Mouse (Mus musculus) layer of hippocampus, adult 9-10 months (tissue): ENCODE measurements around the gene Rasgef1a.

Source experiments
- DNase-seq: peaks from one replicate; pipeline ENCODE4 v3.0.0; 2022; ENCODE audit warnings: low spot score

The Rasgef1a gene

DNA sequence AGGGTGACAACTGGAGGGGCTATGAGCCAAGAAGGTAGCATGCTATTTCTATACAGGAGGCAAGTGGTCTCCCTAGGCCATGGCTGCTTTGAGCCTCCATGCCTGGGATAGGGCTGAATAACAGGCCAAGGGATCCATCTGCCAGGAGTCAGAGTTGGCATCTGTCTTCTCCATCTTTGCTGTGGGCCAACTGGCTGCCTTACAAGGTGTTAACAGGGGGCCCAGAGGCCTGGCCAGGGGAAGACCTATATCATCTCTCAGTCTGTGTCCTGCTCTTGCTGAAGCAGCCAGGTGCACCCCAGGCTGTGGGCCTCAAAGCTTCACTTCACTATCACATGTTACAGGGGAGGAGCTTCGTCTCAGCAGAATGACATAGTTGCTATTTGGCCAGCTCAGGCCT, 60.9 kb downstream of the Rasgef1a start:
- no peak for DNase-seq

DNA sequence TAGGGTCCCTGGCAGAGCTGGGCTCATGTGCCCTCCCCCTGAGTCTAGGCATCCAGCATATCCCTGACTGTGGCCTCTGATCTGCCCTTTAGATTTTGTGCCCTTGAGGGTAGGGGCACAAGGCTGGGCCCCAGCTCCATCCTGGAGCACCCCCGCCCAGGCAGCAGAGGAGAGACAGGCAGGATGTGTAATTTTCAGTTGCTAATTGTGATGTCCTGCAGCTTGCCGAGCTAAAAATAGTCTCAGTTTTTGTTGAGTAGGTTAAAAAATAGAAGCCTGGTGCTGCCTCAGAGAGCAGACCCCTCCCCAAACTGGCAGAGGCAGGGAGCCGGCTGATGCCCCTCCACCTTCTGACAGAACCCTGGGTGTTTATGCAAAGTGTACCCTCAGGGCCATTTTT, 62.9 kb downstream of the Rasgef1a start:
- no peak for DNase-seq

DNA sequence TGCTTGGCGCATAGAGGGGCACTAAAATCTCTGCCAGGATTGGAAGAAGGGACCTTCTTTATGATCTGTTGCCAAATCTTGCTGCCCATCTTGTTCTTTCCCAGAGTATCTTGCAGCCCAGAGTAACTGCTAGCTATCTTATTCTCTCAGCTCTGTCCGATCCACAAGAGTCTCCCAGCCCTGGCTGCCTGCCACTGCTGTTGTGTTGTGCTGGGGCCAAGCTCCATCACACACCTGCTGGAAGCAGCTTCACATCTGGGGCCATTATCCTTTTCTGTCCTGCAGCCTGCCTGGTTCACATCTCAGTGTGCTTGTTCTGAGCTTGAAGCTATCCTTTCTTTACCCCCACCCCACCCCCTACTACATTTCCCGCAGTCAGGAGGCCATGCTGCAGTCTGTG, 65.0 kb downstream of the Rasgef1a start:
- DNase-seq: no peak

DNA sequence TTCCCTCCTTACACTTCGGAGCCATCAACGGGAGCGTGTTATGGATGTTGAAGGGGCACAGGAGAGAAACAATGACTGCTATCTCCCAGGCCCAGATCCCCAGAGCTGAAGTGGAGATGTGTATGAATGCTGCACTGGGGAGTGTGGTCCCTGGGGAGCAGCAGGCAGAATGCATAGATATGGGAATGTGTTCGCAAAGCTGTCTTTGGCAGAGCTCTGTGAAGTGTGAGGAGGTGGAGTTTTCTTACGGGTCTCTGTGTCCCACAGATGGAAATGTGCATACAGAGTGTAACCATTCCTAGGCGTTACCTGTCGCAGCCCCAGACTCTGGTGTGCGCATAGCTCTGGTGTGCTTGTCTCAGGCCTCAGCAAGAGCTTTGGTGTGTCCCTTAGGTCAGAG, 65.5 kb downstream of the Rasgef1a start:
- DNase-seq: no peak

DNA sequence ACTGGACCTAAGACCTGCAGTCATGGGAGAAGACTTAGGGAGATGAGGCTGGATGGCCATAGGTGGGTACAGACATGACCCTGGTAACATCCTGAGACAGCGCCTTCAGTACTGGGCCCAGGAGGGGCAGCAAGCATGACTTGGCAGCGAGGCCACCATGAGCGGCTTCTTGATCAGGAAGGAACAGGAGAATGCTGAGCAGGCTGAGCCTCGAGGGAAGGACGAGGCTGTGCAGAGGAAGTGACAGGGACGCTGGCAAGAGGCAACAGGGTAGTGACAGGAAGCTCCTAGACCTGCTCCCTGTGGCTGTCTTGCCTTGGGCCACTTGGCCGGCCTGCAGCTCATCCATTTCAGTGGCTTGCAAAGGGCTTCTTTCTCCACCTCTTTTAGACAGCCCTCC, 66.2 kb downstream of the Rasgef1a start:
- no peak for DNase-seq

DNA sequence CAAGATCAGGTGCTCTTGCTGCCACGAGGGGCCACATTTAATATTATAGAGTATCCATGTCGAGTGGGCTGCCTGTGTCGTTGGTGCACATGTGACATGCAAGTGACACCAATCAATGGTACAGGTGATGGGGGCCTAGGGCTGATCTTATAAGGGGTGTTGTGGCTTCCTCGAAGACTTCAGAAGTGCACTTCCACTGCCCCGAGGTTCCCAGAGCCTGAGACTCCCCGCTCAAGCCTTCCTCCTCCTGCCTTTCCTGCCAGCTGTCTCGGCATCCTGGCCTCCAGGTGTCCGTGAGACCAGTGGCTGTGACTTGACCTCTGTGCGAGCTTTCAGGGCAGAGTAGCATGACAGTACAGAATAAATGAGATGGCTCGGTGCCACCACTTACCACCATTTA, 67.5 kb downstream of the Rasgef1a start:
- DNase-seq: no peak

DNA sequence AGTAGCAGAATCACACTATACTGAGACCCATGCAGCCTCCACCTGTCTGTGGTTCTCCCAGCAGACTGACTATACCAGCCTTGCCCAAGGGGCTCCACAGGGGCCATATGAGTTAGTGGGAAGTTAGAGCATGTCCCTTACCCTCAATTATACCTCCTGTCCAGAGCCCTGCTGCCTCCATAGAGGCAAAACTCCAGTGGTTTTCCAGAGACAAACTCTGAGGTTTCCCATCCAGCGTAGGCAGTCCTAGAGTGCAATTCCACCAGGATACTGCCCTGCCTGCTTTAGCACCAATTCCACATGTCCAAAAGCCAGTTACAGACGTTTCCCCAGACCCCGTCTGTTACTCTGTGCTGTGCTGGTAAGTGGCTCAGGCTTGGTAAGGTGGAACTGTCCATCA, 68.1 kb downstream of the Rasgef1a start:
- no peak for DNase-seq

DNA sequence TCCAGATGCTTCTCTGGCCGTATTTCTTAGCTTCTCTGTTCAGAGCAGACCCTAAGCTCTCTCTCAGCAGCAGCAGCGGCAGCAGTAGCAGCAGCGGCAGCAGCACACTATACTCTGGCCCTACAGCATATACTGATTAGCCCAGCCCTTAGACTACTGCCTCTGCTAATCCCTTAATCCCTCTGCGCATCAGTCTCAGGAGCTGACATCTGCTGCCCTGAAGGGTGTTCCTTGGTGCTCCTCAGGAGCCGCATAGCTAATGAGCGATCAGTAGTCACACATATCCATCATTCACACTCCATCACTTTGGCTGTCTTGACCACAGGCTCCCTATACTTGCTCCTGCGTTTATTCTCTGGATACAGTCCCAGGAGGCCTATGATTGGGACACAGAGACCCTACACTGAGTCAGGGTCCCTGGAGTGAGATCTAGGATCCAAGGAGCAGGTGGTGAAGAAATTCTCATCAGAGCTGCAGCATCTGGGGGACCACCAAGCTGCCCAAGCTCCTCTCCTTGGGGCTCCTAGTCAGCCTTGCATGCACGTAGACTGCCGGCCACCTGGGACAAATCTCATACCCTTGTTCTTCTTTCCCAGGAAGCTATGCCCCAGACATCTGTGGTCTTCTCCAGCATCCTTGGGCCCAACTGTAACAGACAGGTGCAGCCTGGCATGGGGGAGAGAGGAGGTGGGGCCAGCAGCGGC, 68.7 kb downstream of the Rasgef1a start:
- no peak for DNase-seq

DNA sequence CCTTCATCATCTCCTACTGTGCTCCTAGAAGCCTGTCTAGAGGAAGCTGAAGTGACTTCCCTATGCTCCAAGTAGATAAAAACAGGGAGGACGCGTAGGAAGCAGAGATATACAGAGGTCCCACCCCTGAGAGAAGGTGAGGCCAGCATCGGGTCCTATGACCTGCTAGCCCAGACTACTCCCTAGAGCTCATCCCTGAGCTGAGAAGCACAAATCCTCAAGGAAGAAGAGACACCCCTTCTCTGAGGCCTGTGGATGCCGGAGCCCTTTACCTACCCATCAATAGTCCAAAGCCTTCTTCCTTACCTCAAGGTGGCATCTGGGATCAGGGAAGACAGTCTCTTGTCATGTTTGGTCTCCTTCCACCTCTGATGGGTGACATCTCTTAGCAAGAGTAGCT, 69.5 kb downstream of the Rasgef1a start:
- no peak for DNase-seq

DNA sequence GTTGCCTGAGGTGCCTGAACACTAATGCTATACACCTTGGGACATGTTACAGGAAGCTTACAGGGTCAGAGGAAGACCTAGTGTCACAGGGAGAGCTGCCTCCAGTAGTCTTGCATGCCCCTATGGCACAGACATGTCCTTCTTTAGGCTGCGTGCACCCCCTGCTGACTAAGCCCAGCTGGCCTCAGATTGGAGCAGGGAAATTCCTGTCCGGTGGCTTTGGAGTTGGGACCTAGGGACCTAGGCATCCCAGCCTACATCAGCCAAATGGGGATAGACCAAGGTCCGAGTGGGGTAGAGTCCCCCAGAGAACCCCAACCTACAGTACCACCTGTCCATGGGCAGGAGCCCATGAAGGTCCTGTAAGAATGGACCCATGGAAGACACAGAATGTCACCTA, 71.1 kb downstream of the Rasgef1a start:
- no peak for DNase-seq

DNA sequence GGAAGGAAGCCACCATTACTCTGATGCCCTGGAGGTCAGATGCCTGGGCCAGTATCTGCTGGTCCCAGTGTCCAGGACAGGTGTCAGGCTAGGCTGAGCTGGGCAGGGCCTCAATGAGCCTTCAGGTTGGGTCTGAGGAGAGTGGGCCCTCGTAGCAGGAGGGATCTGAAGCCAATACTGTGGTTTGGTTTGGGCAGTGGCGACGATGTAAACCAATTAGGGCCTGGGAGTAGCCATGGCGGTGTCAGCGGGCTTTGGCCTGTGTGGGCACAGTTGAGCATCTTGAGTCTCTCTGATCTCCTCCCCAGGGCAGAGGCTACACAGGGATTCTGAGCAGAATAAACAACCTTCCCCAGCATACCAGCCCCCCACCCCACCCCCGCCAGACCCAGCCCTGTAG, 72.4 kb downstream of the Rasgef1a start:
- DNase-seq: no peak

DNA sequence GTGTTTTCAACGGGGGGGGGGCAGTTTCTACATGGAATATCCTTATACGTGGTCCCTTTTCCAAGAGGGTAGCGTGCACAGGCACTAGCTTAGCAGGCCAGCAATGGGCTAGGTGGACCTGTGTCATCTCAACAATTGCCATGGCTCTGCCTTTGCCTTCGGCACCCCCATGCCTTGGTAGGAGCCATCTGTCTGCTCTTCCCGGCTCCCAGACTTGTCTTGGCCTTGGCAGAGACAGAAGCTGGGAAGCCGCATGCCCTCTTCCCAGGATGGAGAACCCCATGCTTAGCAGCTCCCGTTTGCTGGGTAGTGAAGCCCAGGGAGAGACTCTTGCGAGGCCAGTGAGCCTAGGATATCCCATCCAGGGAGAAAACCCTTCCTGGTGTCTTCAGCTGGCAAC, 73.4 kb downstream of the Rasgef1a start:
- DNase-seq: no peak

DNA sequence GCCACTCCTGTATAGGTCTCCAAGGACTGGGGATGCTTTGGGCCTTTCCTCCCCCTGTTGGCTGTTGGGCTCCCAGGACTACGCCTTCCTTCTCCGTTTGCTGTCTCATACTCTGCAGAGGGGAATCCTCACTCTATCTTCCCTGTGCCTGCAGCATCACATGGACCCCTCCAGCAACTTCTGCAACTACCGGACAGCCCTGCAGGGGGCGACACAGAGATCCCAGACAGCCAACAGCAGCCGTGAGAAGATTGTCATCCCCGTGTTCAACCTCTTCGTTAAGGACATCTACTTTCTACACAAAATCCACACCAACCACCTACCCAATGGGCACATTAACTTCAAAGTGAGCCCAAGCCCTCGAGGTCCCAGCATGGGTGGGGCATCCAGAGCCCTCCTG, 76.7 kb downstream of the Rasgef1a start:
- DNase-seq: no peak

DNA sequence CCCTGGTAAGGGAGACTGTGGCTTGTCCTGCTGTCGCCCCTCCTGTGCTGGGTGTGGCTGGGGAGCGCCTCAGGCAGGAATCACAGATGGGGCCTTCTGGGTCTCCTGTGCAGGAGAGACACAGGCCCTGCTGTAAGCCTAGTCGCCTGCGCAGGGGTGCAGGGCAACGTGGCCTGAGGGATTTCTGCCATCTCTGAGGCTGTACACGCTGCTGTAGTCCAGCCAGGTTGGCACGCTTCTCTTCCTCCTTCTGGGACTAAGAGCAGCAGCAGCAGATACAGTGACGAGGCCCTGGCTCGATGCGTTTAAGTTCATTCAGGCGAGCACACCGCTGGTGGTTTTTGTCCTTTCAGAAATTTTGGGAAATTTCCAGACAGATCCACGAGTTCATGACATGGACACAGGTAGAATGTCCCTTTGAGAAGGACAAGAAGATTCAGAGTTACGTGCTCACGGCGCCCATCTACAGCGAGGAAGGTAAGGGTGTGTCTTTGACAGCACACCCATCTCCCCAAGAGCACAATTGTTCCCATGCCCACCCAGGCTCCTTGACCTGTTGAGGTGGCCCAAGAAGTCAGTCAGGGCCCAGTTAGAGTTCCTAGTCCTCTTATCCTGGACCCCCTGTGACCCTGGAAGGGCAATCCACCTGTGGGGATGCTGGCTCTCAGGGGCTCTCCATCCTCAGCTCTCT, 77.7 kb downstream of the Rasgef1a start:
- DNase-seq: no peak

DNA sequence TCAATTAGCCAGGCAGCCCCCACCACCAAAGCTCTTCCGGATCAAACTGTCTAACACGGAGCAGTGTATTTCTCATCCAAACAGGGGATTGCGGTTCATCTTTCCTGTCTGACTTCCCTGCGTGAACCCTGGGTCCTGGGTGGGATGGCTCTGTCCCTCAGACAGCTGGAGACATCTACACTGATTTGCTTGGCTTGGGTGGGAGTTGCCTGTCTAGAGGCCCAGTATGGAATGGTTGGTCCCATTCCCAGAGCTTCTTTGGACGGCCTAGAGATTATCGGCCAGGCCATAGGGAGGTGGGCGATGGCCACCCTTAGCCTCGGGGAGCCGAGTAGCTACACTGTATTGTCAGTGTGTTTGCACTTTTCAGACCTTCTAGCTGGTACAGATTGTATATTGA, 79.6 kb downstream of the Rasgef1a start:
- DNase-seq: no peak

DNA sequence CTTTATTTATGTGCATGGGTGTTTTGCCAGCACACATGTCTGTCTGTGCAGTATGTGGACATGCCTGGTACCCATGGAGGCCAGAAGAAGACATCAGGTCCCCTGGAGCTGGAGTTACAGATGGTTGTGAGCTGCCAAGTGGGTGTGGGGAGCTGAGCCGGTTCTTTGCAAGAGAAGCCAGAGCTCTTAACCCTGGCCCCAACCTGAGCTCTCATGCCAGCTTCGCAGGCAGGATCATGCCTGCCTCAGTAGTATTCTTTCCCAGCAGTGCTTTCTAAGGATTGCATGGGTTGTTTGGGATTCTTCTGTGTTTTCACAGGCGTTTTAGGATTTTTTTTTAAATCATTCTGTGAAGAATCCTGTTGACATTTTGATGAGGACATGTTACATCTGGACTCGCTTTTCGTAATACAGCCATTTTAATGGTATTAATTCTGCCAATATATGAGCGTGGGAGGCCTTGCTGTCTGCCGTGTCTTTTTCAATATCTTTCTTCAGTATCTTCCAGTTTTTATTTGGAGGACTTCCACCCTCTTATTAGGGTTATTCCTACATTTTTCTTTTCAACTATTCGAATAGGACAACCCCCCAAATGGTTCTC, 86.6 kb downstream of the Rasgef1a start:
- no peak for DNase-seq

DNA sequence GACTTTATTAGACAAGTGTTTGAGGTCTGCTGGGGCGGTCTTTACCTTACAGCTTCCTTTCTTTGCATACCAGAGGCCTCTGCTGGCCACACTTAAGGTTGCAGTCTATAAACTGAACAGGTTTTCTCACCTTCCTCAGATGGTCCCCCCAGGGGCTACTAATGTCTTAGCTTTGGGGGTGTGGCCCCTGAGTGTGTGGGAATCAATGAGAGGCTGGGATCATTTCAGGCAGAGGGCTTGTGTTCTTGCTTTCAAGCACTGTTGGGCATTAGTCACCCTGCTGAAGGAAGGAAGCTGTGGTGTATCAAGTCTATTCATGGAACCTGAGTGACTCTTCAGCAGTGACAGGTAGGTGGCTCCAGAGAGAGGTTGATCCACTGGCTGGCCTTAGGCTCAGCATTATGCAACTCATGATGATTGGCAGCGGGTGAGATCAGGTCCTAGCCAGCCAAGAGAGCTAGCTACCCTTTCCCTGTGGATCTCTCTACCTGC, 88.1 kb downstream of the Rasgef1a start:
- no peak for DNase-seq

DNA sequence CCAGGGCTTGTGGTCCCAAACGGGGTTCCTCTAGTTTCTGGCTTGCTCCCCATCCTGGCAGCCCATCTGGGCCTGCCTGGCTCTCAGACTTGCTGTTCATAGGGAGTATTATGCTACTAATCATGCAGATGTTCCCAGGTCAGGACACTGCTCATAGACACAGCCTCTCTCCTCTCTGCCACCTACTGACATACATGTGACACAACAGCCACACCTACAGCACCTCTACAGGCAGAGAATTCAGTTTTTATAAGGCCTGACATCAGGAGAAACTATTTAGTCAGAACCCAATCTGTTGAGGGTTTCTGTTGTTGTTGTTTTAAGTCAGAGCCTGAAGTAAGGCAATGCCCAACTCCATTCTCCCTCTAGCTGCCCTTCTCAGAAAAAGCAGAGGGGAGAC, 100.6 kb downstream of the Rasgef1a start:
- no peak for DNase-seq

DNA sequence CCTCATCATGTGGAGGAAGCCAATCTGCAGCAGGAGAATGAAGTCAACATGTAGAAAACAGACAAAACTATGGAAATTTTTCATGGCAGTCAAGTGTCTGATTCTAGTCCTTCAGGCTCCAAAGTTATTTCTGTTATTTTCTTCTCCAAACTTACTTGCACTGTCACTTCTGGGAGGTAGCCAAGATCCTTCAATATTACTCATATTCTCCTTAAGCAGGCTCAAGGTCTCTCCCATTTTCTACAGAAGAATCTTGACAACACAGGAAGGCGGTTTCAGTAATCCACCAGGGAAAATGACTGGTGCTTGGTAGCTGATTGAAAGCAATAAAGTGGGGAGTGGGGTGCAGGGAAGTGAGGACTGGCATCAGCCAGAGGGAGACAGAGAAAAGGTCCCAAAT, 111.5 kb downstream of the Rasgef1a start:
- no peak for DNase-seq

DNA sequence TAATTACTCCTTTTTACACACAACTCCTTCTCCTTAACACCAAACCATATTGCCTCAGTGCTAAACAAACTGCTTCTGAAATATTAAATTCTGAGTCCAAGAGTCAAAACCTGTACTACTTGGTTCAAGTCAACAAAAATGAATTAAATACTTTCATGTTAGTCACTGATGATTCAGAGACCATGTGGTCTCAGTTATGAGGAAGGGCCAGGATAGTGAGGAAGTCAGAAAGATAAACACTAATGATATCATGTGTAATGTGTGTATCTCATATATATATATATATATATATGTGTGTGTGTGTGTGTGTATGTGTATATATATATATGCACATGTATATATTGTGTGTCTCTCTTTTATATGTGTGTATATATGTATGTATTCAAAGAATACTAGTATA, 115.3 kb downstream of the Rasgef1a start:
- no peak for DNase-seq

DNA sequence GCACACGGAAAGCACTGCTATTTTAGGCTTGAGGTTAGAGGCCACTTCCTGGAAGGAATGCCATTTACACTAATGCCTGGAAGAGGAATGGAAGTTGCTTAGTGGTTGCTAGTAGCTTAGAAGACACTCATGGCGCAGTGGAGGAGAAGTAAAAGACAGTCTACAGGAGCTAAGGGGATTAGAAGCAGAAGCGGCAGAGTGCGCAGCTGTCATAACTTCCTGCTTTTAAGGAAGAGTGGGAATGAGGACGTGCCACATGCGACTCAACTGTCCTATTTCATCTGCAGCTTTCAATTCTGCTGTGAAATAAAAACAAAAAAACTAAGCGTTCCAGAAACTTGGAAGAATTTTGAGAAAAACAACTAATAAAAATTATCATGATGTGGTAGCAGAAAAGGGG, 116.0 kb downstream of the Rasgef1a start:
- DNase-seq: no peak

DNA sequence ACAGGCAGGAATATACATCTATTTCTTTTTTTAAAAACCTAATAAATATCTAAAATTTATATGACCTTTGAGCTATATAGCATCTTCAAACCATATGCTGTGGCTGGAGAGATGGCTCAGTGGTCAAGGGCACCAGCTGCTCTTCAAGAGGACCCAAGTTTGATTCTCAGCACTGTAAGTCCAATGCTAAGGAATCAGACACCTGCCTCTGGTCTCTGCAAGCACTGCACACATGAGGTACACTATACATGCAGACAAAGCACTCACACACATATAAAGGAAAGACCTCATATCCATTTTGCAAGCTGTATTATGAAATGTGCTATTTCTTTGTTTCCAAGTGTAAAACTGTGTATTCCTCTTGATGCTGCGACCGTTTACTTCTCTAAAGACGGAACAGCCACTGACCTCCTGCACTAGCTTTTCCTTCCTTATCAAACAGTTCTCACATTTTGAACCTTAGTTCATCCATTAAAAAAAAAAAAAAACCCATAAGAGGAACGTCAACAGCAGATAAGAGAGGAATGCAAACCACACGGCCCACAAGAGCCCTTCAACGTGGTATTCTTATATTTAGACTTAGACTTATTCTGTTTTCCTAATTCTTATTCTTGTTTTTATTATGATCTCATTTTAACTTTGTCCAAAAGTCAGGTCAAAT, 116.7 kb downstream of the Rasgef1a start:
- DNase-seq: no peak

DNA sequence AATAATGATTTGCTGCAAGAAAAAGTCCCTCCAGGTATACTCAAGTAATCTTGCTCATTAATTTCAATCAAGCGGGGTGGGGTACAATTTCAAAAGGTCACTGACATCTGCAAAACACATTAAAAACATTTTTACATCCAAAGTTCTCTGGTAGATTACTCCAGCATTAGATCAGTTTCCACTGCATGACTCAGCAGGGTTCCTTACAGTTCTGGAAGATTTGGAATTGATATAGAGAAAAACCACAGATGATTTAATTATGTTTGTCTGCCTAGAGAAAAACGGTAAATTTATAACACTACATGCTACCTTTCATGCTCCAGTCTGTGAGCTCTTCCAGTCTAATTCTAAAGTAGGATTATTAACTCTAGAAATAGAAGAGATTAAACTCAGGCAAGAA, 118.8 kb downstream of the Rasgef1a start:
- DNase-seq: no peak
